Mouse (Mus musculus) ES-E14 (cell line): ENCODE measurements around the gene Ltbp1.

Experiments
- CHD2 ChIP-seq: IDR thresholded peaks from 2 replicates; pipeline ENCODE4 v1.6.1; 2014; ENCODE audit warnings: mild to moderate bottlenecking, low read depth, low read length, inconsistent platforms
- HCFC1 ChIP-seq: IDR thresholded peaks from 2 replicates; pipeline ENCODE4 v1.6.1; 2012; ENCODE audit warnings: low read length, inconsistent platforms, borderline replicate concordance; ENCODE audit not compliant: insufficient read depth
- MAFK ChIP-seq: IDR thresholded peaks from 2 replicates; pipeline ENCODE4 v1.6.1; 2014; ENCODE audit warnings: mild to moderate bottlenecking, low read depth, low read length, inconsistent platforms; ENCODE audit not compliant: insufficient read depth
- ZC3H11A ChIP-seq: IDR thresholded peaks from 2 replicates; pipeline ENCODE4 v1.6.1; 2012; ENCODE audit warnings: low read depth, mild to moderate bottlenecking, inconsistent platforms, low read length, borderline replicate concordance
- ZNF384 ChIP-seq: IDR thresholded peaks from 2 replicates; pipeline ENCODE4 v1.6.1; 2012; ENCODE audit warnings: low read depth, low read length, inconsistent platforms

DNA sequence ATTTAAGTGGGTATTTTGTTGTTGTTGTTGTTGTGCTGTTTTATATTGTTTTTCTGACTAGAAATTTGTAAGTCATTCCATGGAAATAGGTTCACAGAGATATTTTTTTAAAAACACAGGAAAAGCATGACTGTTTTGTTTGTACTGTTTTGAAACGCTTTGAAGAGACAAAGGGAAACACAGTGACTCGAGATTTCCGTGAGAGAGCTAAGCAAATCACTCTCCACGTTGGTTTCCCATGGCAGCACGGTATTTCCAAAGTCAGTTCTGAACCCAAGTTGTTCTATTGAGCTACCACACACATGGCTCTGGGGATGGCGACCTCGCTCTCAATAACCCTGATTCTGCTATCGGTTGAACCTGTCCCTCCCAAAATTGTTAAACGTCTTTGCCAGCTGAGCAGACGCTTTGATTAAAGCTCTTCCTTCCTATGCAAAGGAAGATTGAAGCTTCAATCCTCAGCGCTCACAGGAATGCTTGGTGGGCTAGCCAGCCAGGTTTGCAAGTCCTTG, 431.9 kb downstream of the Ltbp1 start:
- TF ChIP-seq ZNF384 (no peak), ZC3H11A (no peak), HCFC1 (no peak), CHD2 (no peak), MAFK (no peak)
